Mouse (Mus musculus): ENCODE data around the gene Rbm44.

- TF ChIP-seq EP300 (optimal IDR thresholded peaks at IDR 0.05): no peak
- no peak for TF ChIP-seq CTCF (IDR thresholded peaks at IDR 0.05; ENCODE audit: low read depth)
These were observed 61.4 kb downstream of the Rbm44 start for GRCm38 (mm10) chr1:91206336-91206735.
